Mouse (Mus musculus) cortical plate, adult 2 months (tissue): ENCODE data around the gene Sycp1. TPM values are rescaled to one million over a fixed set of nuclear protein-coding genes. Genes with fewer than 3 reads are reported as not detected.

ENCODE experiments used
- H3K27ac ChIP-seq: fragments of 200-500 bp; 2 replicates; pipeline ENCODE4 v1.5.1; 2012; ENCODE audit warnings: low read length, control low read depth, inconsistent platforms; ENCODE audit not compliant: insufficient read depth
- H3K4me1 ChIP-seq: fragments of 200-500 bp; 2 replicates; pipeline ENCODE4 v1.6.1; 2011; ENCODE audit warnings: low read length; ENCODE audit not compliant: control insufficient read depth, insufficient read depth
- H3K4me3 ChIP-seq: fragments of 200-500 bp; 2 replicates; pipeline ENCODE4 v1.5.1; 2011; ENCODE audit warnings: mild to moderate bottlenecking, low read length, control low read depth; ENCODE audit not compliant: insufficient read depth
- CTCF ChIP-seq: fragments of 200-500 bp; IDR thresholded peaks from 2 replicates; pipeline ENCODE4 v1.5.1; 2011; ENCODE audit warnings: mild to moderate bottlenecking, control low read depth, low read length; ENCODE audit not compliant: insufficient read depth; ENCODE audit errors: extremely low read depth
- POLR2A ChIP-seq: fragments of 200-500 bp; IDR thresholded peaks from 2 replicates; pipeline ENCODE4 v1.6.1; 2011; ENCODE audit warnings: mild to moderate bottlenecking, low read length, control low read depth; ENCODE audit not compliant: insufficient read depth; ENCODE audit errors: extremely low read depth
- polyA plus RNA-seq: library from polyadenylated mRNA; depleted of rRNA; stranded (reverse); fragments of >200 nt; gene quantifications from 2 replicates; pipeline ENCODE4 v1.2.3, GENCODE M21; 2012

Gene Sycp1
- polyA plus RNA-seq, 1 experiment, result not detected

DNA sequence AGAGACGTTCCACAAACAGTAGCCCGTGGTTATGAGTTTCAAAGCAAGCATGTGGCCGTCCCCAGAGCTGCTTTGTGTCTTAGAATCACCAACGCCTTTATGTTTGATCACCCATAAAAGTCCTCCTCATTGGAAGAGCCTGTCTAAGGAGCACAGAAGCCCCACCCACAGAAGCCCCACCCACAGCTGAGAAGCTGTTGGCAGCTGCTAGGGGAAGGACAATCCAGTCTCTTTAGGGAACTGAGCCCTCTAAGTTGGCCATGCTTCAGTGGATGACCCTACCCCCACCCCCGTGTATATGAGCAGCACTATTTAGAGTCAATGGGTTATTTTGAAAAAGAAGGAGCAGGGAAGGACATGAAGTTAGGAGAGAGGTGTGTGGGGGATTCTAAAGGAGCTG, 11.0 kb upstream of the Sycp1 start:
- TF ChIP-seq POLR2A, result no peak
- no peak for TF ChIP-seq CTCF
- H3K4me1 ChIP-seq, result no peaks in the 10 kb centered on the region
- H3K27ac ChIP-seq, result no peak overlapping the region

DNA sequence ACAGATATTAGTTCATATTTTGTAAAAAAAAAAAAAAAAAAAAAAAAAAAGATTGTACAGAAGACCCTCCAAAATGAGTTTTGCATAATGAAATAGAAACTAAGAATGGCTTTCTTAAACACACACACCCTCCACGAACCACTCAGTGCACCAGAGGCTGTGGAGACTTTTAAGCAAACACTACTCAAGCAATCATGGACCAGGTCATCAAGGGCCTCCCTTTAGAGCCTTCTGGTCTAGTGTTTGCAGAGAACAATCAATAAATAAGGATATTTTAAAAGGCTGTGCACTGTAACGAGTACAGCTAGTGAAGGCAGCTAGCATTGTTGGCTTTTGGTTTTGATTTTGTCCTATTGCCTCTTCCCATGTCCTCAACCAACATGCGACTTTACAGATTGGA, 10.4 kb upstream of the Sycp1 start:
- H3K27ac ChIP-seq, result no peak overlapping the region
- TF ChIP-seq CTCF, result no peak
- TF ChIP-seq POLR2A, result no peak
- H3K4me1 ChIP-seq, result no peaks in the 10 kb centered on the region
- H3K4me3 ChIP-seq, result no peak overlapping the region

More for the DNA sequence above, 11.0 kb upstream of the Sycp1 start:
- no peak overlapping the region for H3K4me3 ChIP-seq

DNA sequence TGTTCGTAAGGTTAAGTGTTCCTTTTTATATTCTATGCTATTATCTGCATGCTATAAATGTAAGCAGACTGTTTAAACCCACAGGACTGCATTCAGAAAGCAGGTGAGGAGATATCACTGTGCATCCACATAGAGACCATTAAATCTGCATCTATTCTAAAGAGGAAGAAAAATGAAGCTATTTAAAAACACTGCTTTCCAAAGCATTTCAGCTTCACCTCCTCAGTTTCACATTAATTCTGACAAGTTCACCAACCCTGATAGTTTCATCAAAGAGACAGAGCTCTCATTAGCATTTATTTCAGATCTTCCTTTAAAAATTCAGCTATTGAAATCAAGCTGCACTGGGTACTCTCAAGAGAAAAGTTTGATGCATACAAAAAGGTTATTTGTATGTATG, 2.2 kb upstream of the Sycp1 start:
- TF ChIP-seq CTCF (no peak), POLR2A (no peak)
- no peak overlapping the region for H3K27ac ChIP-seq
- no peak overlapping the region for H3K4me3 ChIP-seq
- H3K4me1 ChIP-seq, result no peaks in the 10 kb centered on the region

DNA sequence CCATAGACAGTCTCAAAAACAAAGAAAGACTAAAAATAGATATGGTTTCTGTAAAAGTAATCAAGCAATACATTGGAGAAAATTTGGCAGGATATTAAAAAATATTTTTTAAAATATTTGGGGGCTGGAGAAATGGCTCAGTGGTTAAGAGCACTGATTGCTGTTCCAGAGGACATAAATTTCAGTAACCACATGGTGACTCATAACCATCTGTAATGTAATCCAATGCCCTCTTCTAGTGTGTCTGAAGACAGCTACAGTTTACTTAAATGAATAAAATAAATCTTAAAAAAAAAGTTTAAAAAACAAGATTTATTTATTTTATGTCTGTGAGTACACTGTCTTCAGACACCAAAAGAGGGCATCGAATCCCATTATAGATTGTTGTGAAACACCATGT, 36.8 kb downstream of the Sycp1 start:
- TF ChIP-seq POLR2A (no peak), CTCF (no peak)
- Histone ChIP-seq H3K4me1 (no peaks in the 10 kb centered on the region), H3K27ac (no peak overlapping the region), H3K4me3 (no peak overlapping the region)

DNA sequence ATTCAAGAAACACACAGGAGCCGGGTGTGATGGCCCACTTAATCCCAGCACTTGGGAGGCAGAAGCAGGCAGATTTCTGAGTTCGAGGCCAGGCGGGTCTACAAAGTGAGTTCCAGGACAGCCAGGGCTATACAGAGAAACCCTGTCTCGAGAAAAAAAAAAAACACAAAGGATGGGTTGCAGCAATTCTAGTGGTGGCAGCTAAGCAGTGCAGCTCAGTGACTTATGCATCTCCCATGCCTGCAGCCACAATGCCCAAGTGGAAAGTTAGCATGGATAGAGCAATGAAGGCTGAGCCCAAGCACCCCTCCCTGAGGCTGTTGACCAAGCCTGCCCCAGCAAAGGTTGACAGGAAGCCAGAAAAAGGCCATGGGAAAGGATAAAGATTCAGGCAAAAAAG, 55.4 kb downstream of the Sycp1 start:
- H3K4me3 ChIP-seq, result no peak overlapping the region

DNA sequence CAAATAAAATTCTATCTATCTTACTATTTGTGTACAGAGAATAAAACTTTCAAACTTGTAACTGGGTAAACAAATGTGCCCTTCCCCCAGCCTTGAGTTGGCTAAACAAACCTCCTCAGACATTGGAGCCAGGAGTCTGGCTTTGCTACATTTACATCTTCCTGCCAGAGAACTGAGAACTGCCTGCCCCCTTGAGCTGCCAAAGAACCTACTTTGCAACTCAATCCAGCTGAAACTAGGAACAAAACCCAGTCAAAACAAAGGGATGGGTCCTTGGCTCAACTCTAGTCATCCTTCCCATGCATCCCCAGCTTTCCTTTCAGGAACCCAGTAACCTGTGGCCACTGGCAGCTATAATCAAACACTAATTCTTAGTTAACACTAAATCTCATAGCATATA, 87.2 kb downstream of the Sycp1 start:
- Histone ChIP-seq H3K27ac (no peak overlapping the region), H3K4me1 (no peaks in the 10 kb centered on the region), H3K4me3 (no peak overlapping the region)
- TF ChIP-seq CTCF, result no peak
- no peak for TF ChIP-seq POLR2A

More for the DNA sequence above, 55.4 kb downstream of the Sycp1 start:
- no peak for TF ChIP-seq POLR2A
- no peak for TF ChIP-seq CTCF
- H3K4me1 ChIP-seq, result no peaks in the 10 kb centered on the region
- H3K27ac ChIP-seq, result no peak overlapping the region

DNA sequence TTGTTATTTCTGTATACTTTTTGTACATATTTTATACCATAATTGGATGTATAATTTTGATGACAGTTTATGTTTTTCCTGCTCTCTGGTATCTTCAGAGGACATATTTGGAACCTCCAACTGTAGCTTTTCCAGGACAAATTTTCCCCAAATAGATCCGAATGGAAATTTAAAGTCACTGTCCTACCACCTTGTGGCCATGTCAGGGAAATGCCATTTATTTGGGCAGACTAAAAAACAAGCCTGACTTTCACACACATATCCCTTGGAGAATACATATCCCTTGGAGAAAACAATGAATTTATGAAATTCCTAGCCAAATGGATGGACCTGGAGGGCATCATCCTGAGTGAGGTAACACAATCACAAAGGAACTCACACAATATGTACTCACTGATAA, 93.5 kb downstream of the Sycp1 start:
- Histone ChIP-seq H3K4me3 (no peak overlapping the region), H3K4me1 (no peaks in the 10 kb centered on the region), H3K27ac (no peak overlapping the region)
- TF ChIP-seq POLR2A (no peak), CTCF (no peak)

DNA sequence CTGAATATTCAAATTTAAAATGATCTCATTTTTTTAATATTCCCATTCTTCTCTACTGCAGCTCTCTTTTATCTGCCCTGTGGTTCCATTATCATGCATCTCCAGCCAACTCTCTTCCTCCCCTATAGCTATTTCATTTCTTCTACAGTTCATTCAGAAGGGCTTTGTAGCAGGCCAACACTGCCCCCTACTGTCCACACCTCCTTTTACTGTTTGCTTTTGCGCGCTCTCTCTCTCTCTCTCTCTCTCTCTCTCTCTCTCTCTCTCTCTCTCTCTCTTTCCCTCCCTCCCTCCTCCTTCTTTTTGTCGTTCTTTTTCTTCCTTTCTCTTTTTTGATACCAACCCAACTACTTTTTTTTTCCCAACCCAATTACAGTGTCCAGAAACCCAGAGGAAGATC, 132.0 kb downstream of the Sycp1 start:
- no peak overlapping the region for H3K27ac ChIP-seq
- TF ChIP-seq CTCF, result peak; percentile 79
- no peak for TF ChIP-seq POLR2A
- H3K4me1 ChIP-seq, result no peaks in the 10 kb centered on the region
- H3K4me3 ChIP-seq, result no peak overlapping the region

DNA sequence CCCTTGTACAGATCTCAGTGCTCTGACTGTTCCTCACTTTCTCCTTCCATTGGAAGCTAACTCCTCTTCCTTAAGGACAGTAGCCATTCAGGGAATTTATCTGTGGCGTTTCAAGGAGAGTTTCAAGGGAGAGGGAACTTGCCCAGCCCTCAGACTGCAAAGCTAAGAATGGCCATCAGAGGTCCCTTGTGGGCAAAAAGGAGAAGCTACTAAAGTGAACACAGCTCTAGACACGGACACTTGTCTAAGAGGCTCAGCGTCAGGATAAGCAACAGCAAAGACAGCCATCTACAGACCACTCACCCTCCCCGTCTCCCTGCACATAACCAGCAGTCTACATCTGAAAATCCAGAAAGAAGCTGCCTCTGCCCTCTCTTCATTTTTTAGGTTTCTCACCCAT, 148.5 kb downstream of the Sycp1 start:
- H3K4me3 ChIP-seq, result no peak overlapping the region
- H3K27ac ChIP-seq, result no peak overlapping the region
- TF ChIP-seq POLR2A, result no peak
- no peak for TF ChIP-seq CTCF
- no peaks in the 10 kb centered on the region for H3K4me1 ChIP-seq

DNA sequence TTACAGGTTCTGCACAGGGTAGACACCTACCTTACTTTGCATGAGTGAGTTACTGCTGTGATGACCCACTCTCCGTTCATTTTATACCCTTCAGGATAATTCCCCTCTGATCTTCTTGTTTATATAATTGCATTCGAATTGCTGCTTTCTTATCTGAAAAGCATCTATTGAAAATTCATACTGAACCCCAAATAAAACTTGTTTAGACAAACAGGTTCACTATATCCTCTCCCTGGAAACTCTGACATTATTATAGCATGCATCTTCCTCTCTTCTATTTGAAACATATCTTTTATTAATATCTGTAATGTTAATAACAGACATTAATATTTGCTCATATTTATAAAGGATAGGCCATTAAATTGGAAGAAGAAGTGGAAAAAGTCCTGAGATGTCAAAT, 153.3 kb downstream of the Sycp1 start, which contains the start of gene Tshb:
Gene Tshb, minus strand, starts transcription at position 101 of the 400 bp plus-strand sequence.
- TF ChIP-seq CTCF (no peak), POLR2A (no peak)
- H3K27ac ChIP-seq, result no peak within 1 kb of the TSS
- no peaks in the 10 kb centered on the region for H3K4me1 ChIP-seq
- no peak within 1 kb of the TSS for H3K4me3 ChIP-seq
